Mouse (Mus musculus): ENCODE measurements around the gene Zcrb1.
"Not testable (repeated sequence)": the region's sequence is repeated elsewhere in the genome, so short reads cannot be mapped to it uniquely, and the experiment has no call there.

The Zcrb1 gene

DNA sequence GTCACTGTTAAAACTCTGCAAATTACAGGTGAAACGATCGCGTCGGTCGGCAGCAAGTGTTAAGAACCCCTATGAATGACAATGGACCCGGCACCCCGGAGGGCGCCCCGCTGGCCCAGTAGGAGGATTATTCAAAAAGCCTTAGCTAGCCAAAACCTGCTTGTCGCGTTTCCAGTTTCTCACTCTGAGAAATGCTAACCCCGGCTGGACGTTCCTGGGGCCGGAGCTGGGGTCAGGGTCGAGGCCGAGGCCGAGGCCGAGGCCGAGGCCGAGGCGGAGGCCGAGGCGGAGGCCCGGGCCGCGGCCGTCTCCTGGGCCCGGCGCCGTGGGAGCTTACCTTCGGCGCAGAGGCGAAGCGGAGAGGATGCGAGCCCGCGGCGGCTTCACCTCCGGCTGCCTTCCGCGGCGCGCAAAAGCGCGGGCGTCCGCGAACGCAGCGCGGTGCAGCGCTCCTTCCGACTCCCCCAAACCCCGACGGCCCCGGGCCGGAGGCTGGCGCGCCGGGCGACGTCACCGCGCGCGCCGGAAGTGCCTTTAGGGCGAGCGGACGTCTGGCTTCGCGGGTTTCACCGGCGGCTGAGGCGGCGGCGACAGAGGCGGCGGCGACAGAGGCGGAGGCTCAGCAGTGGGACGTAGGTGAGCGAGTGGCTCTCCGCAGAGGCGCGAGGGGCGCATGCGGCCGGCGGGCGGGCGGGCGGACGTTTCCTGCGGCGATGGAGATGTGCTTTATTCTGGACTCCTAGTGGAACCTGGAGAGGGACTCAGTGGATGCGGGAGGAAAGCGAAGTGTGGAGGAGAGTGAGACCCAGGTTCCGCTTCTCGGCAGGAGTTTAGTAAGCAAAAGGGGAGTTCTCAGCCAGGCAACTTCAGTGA lies at the start of gene Zcrb1, which contains the start of gene Pphln1:
Gene Zcrb1 (minus strand): TSS at position 509 of the 873 bp plus-strand sequence.
Gene Pphln1 (plus strand): TSS at position 525 of the 873 bp plus-strand sequence.
- peak; percentile 17 for DNase-seq (ENCODE audit: low spot score)

DNA sequence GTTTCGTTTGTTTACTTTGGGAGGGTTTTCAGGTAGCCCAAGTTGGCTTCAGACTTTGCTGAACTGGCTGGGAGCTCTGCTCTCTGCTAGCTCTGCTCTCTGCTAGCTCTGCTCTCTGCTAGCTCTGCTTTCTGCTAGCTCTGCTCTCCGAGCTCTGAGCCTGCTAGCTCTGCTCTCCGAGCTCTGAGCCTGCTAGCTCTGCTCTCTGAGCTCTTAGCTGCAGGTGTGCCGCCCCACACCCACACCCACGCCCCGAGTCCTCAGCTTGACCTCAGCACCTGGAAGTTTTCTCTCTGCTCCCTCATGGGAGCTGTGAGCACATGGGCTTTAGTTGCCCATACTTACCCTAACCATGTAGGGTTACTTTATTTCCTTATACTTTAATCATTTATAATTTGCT lies 45.5 kb upstream of the Zcrb1 start:
- DNase-seq (ENCODE audit: low spot score), result no peak

DNA sequence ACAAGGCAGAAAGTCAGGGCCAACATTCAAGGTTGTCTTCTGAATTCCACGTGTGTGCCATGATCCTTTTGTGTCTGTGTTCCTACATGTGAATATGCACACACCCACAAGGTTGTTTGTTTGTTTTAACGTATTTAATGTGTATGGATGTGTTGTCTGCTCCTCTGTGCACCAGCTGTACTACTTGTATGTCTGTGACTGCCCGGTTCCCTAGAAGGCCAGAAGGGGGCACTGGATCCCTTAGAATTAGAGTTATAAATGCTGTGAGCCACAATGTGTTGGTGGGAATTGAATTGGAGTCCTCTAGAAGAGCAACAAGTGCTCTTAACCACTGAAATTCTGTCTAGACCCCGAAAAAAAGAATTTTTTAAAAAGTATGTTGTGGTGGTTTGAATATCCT lies 44.1 kb upstream of the Zcrb1 start:
- no peak for DNase-seq (ENCODE audit: low spot score)

DNA sequence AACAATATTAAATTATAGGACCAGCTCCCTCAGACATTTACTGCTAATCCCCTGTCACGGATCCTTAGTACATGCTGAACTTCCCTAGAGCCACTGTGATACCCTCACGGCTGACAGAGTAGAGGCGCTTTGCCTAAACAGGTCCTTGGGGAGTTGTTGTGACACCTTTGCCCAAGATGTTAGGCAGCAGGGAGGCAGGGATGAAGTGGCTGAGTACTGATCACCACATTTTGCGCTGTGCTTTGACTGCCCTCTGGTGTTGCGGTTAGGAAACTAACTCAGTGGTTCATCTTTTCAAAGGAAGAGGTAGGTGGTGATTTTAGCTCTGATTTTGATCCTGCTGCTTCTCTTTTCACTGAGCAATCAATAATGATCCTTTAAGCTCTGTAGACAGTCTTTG lies 40.5 kb upstream of the Zcrb1 start:
- DNase-seq (ENCODE audit: low spot score), result peak; percentile 38

DNA sequence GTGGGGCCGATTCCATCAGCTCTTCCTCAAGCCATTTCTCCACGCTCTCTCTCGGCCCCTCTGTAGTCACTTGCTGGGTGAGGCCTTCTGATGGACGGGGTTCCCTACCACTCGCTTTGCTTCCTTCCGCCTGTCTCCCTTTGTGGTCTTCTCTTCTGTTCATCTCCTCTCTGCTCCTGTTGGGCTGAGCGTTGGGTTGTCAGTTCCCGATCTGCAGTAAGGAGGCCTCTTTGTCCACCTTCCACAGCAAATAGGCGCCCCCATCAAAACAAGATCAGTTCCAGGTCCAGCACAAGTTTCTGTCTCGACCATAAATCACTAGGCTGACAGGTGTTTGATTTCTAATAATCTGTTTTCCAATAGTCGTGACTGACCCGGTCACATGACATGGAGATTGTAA lies 37.9 kb upstream of the Zcrb1 start:
- no peak for DNase-seq (ENCODE audit: low spot score)

DNA sequence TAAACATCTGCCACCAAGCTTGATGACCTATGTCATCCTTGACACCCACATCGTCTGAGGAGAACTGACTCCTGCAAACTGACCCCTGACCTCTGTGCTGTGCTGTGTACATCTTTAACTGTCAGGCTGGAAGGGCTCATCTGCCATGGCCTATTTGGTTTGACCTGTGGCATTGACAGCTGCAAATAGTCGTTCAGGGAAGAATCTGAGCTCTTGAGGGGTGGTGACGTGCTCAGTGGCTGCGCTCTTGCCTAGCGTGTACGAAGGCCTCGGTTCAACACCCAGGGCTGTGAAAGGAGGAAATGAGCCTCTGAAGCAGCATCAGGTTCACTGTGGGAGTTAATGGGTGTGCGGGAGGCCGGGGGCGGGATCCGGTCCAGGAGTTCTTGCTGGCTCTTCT lies 35.7 kb upstream of the Zcrb1 start:
- DNase-seq (ENCODE audit: low spot score), result no peak

DNA sequence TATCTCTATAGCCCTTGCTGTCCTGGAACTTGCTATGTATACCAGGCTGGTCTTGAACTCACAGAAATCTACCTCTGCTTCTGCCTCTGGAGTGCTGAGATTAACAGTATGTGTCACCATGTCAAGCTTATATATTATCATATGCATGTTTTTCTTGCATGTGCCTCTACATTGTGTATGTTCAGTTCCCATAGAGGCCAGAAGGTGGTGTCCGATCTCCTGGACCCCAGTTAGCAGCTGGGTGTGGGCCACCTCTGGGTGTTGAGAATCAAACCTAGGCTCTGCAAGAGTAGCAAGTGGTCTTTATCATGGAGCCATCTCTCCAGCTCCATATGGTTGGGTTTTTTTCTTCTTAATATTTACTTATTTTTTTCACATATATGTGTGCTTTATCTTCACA lies 24.4 kb upstream of the Zcrb1 start:
- no peak for DNase-seq (ENCODE audit: low spot score)

DNA sequence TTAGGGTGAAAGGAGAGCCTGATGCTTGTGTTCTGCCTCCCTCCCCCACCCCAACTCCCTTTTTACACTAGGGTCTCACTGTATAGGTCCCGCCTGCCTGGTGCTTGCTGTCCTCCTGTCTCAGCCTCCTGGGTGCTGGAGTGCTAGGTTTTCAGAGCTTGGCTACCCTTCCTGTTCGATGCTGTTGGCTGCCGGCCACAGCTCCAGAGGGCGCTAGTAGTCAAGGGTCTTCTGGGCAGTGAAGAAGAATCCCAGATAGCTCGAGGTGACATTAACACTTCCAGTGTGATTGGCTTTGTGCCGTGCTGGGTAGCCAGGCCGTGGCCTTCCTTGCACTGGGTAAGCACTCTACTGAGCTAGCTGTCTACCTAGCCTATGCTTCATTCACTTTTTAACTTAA lies 22.5 kb upstream of the Zcrb1 start:
- DNase-seq (ENCODE audit: low spot score), result no peak

DNA sequence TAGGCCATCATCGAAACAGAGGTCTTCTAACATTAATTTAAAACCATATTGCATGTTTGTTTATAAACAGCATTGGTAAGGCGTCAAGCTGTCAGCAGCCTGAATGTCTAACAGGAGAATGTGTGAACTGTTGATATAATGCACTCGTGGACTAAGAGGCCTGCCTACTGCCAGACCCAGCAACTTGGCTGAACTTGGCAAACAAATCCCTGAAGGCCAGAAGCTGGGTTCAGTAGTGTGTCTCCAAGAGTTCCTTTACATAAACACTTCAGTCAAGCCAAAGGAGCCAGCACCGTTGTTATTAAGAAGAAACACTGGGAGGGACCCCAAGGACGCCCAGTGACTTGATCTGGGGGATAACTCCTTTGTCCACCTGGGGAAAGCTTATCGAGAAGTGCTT lies 18.2 kb upstream of the Zcrb1 start:
- no peak for DNase-seq (ENCODE audit: low spot score)

DNA sequence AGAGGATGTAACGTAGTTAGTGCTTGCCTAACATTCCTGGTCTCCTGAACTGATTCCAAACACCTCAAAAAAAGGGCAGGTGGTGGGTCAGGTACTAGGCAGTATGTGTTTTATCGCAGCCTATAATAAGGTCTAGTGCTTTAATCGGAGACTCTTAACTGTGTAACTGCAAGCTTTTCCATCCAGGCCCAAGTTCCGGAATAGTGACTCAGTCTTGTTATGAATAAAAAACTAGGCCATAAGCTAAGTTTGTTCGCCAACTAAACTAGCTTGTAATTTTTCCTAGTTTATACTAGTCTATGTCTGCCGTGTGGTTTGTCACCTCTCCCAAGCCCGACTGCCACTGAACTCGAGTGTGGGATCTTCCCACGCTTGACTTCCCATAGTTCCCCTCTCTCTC lies 16.3 kb upstream of the Zcrb1 start:
- no peak for DNase-seq (ENCODE audit: low spot score)

DNA sequence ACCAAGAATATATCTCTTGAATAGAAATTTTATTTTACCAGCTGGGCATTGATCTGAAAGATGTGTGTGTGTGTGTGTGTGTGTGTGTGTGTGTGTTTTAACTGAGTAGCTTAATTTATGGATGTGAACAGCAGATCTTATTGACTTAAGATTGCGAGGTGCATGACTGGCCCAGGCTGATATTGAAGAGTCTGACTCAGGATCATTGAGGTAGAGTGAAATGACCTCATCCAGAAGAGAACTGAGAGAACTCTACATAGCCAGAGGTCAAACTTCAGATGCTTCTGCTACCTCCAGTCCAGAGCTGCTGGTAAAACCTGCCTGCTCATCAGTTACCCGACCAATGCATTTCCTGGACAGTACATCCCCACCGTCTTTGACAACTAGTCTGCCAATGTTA lies 14.3 kb upstream of the Zcrb1 start:
- no peak for DNase-seq (ENCODE audit: low spot score)

DNA sequence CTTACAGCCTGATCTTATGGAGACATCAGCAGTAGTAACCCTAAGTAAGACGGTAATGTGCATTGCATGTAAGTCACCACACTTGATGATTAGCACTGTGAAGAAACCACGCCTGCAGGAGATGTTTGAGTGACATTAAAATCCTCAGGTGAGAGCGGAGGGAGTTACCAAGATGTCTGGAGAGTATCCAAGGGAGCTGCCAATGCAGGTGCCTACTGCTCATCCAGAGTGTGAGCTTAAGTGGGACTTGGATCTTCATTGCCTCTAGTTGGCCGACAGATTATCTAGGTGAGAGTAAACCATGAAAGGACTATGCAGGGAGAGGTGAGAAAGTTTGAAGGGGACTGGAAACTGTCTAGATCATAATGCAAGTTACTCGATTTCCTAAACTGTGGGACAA lies 8.4 kb upstream of the Zcrb1 start:
- DNase-seq (ENCODE audit: low spot score), result no peak

DNA sequence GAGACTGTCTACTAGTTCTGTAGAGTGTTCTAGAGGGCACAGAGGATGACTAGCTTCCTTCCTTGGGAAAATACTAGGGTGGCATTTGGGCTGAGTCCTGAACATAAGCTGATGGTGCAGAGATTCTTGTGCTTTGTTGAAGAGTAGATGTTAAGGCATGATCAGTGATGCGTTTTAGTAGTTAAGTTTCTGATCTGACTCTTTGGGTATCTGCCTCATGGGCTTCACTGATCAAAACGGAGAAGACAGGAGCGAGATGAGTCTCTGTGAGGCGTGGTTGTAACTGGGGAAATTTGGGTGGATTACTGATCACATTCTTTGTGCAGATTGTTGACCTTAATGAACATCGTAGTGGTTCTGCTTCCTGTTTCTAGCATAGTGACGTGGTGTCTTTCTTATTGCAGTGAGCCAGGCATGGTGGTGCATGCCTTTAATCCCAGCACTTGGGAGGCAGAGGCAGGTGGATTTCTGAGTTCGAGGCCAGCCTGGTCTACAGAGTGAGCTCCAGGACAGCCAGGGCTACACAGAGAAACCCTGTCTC lies 7.4 kb upstream of the Zcrb1 start:
- DNase-seq (ENCODE audit: low spot score), result no peak

DNA sequence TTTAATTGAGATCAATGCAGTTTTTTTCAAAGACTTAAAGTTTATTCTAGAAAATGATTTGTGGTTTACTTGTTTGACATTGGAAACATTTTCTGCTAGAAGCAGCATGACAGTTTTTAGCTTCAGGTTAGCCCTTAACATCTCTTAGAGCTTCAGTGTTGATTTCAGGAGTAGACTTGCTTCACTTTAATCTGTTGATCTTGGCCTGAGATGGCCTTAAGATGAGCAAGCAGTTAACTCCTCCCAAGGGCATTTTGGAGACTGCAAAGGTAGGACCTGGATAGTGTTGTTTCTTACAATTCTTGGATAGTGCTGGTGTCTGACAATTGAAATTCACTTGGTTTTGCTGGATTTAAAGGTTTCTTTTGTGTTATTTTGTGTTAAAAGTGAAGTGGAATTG lies 6.7 kb upstream of the Zcrb1 start:
- DNase-seq (ENCODE audit: low spot score), result no peak

DNA sequence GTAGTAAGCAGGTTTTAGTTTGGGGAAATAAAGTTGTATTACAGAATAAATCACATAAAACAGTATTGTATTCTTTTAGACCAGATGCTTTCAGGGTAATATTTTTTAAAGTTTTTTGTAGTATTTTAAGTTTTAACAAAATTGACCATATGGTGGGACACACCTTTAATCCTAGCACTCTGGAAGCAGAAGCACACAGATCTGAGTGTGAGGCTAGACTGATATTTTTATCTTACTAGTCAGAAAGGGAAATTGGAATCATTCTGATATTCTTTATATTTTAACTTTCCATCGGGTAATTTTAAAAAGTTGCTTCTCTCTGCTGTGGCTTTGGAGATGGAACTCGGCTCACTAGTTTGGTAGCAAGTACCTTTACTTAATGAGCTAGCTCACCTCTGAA lies 4.6 kb upstream of the Zcrb1 start:
- no peak for DNase-seq (ENCODE audit: low spot score)

DNA sequence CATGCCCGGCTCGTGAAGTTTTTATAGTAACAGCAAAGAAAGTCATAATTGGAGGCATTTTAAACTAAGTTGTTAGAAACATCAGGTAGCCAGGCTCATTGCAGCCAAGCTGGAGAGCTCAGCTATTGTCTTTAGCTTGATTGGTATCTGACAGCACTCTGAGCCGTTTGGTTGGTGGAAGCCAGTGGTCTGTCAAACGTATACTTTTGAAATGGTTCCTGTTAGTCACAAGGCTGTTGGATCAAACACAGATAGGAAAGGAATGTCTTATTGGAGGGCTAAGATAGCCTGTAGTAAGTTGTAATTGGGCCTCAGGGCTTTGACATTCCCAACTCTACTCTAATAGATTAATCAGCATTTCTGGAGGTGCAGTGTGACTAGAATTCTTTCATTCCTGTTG lies 3.3 kb upstream of the Zcrb1 start:
- no peak for DNase-seq (ENCODE audit: low spot score)

DNA sequence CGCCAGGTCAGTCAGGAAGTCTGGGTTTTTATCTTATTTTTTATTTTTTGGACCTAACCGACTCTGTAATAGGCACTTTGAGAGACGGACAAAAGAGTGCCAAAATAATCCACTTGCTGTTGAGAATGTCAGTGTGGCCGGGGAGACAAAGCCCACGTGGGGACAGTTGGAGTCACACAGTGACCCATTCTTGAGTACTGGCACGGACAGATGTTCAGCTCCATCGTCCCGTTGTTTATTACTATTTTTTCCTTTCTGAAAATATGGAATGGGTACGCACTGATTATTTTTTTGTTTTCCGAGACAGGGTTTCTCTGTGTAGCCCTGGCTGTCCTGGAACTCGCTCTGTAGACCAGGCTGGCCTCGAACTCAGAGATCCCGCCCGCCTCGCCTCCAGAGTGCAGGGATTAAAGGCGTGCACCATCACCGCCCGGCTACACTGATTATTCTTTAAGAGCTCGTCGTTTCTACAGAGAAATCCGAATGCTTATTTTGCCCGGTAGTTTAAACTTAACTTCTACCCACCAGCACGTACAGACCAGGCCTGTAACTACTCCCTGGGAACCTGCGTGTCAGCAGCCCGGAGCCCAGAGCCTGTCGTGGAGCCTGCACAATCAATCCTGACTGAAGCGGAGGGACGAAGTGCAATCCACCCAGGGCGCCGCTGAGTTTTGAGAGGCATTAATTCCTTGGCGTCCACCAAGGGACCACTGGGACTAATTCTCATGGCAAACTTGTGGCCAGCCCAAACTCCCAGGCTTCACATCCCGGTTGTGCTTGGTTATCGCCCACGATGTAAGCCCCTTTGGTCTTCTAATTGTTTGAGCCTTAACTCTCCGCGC lies 786 bp upstream of the Zcrb1 start:
- no peak for DNase-seq (ENCODE audit: low spot score)

DNA sequence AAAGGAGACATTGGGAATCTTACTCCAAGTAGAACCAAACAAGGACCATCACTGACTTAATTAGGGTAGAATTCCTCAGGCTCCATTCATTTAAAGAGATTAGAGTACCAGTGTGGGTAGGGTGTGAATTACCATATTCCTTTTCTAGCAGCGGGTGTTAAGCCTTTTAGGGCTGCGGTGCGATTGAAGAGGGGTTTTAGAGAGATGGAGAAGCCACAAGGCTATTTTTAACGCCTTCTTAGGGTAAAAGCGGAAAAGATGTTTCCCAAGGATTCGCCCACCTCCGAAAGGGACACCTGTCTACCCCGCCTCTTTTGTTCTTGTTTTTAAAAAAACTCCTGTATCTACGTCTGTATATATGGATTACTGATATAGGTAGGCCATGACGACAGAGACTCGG lies 865 bp downstream of the Zcrb1 start:
- DNase-seq (ENCODE audit: low spot score), result no peak

DNA sequence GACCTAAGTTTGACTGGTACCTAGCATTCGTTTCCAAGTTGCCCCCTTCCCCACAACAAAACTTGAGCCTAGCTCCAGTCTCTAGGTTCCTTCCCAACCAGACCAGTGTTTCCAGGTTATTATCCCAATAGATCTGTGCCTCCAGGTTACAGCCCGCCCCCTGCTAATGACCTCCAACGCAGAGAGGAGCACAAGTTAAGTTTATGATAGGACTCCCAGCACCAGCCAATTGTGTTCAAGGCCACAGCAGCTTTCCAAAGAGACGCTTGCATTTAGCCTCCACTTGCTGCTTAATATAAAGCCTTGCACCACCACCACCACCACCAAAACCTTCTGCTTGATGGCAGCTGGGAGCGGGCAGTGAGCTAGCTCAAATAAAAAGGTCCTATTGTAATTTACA lies 16.8 kb downstream of the Zcrb1 start:
- no peak for DNase-seq (ENCODE audit: low spot score)

DNA sequence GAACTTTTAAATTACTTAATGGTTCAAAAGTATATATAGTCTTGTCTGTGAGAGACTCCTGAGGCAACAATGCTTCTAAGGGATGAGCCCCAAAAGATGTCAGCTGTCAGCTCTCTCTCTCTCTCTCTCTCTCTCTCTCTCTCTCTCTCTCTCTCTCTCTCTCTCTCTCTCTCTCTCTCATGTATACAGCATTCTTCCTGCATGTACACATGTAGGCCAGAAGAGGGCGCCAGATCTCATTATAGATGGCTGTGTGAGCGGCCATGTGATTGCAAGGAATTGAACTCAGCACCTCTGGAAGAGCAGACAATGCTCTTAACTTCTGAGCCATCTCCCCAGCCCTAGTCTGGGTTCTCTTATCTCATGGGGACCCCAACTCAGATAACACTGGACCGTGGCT lies 19.0 kb downstream of the Zcrb1 start:
- DNase-seq (ENCODE audit: low spot score), result no peak

DNA sequence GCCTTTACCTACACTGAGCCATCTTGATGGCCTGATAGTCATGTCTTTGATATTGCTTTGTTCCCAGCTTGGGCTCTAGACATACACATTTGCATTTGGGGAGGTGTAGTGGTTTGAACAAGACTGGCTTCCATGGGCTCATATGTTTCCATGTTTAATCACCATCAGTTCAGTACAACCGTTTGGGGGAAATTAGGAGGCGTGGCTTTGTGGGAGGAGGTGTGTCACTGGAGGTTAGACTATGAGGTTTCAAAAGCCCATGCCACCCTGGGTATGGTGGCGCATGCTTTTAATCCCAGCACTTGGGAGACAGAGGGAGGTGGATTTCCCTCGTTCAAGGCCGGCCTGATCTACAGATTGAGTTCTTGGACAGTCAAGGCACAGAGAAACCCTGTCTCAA lies 22.4 kb downstream of the Zcrb1 start:
- DNase-seq (ENCODE audit: low spot score), result no peak

DNA sequence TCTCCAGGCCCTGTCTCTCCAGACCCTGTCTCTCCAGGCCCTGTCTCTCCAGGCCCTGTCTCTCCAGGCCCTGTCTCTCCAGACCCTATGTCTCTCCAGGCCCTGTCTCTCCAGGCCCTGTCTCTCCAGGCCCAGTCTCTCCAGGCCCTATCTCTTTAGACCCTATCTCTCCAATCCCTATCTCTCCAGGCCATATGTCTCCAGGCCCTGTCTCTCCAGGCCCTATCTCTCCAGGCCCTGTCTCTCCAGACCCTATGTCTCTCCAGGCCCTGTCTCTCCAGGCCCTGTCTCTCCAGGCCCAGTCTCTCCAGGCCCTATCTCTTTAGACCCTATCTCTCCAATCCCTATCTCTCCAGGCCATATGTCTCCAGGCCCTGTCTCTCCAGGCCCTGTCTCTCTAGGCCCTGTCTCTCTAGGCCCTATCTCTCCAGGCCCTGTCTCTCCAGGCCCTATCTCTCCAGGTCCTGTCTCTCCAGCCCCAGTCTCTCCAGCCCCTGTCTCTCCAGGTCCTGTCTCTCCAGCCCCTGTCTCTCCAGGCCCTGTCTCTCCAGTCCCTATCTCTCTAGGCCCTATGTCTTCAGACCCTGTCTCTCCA lies 25.5 kb downstream of the Zcrb1 start:
- DNase-seq (ENCODE audit: low spot score), result not testable (repeated sequence)

DNA sequence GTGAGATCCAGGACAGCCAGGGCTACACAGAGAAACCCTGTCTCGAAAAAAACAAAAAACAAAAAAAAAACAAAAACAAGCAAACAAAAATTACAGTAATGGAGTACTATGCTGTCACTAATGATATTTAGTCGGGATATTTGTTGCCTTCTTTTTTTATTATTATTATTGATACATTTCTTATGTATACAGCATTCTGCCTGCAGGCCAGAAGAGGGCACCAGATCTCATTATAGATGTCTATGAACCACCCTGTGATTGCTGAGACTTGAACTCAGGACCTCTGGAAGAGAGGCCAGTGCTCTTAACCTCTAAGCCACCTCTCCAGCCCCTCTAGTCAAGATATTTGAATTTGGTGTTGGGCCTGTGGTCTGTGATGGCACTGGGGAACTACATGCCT lies 26.3 kb downstream of the Zcrb1 start:
- no peak for DNase-seq (ENCODE audit: low spot score)
